Mouse (Mus musculus) liver, embryonic 16.5 days (tissue): ENCODE measurements around the gene Evl. TPM values are rescaled to one million over a fixed set of nuclear protein-coding genes. Genes with fewer than 3 reads are reported as not detected.
"Not testable (repeated sequence)": the region's sequence is repeated elsewhere in the genome, so short reads cannot be mapped to it uniquely, and the experiment has no call there.

ENCODE experiments used
- ATAC-seq: fragments of 200-750 bp; cut with Nextera tagmentation; 2 replicates; pipeline ENCODE4 v1.8.0; 2017; ENCODE audit warnings: low read depth, mild to moderate bottlenecking, moderate number of reproducible peaks, moderate library complexity
- H3K27ac ChIP-seq: fragments of 300-500 bp; sonication (generic); 2 replicates; pipeline ENCODE4 v1.5.1; 2014; ENCODE audit warnings: mild to moderate bottlenecking, low read length
- H3K27me3 ChIP-seq: fragments of 300-500 bp; sonication (generic); 2 replicates; pipeline ENCODE4 v1.6.1; 2014; ENCODE audit warnings: low read depth, low read length, mixed read lengths; ENCODE audit not compliant: control insufficient read depth, insufficient read depth
- H3K36me3 ChIP-seq: fragments of 300-500 bp; sonication (generic); 2 replicates; pipeline ENCODE4 v1.6.1; 2014; ENCODE audit warnings: mild to moderate bottlenecking; ENCODE audit not compliant: control insufficient read depth, insufficient read depth
- H3K4me1 ChIP-seq: fragments of 300-500 bp; sonication (generic); 2 replicates; pipeline ENCODE4 v1.6.1; 2014; ENCODE audit warnings: low read depth, low read length, mixed read lengths; ENCODE audit not compliant: control insufficient read depth
- H3K4me2 ChIP-seq: fragments of 300-500 bp; sonication (generic); 2 replicates; pipeline ENCODE4 v1.6.1; 2014; ENCODE audit warnings: low read depth, low read length, mixed read lengths
- H3K4me3 ChIP-seq: fragments of 300-500 bp; sonication (generic); 2 replicates; pipeline ENCODE4 v1.5.1; 2014; ENCODE audit warnings: low read depth, mild to moderate bottlenecking, low read length
- H3K9ac ChIP-seq: fragments of 300-500 bp; sonication (generic); 2 replicates; pipeline ENCODE4 v1.6.1; 2014; ENCODE audit warnings: low read depth, low read length
- H3K9me3 ChIP-seq: fragments of 300-500 bp; sonication (generic); replicated peaks from 2 replicates; pipeline ENCODE4 v1.6.1; 2016; ENCODE audit warnings: low read length; ENCODE audit not compliant: control insufficient read depth
- WGBS: fragments of 180-500 bp; shearing (Covaris S2); extraction: QIAGEN DNeasy Blood & Tissue Kit; methylation state at CpG from one replicate; pipeline ENCODE4 v1.1.7; 2014; ENCODE audit not compliant: insufficient replicate concordance; 5-methylcytosine and 5-hydroxymethylcytosine counted together
- polyA plus RNA-seq: library from polyadenylated mRNA; unstranded; fragments of >200 nt; fragmentation: Nextera tagmentation; extraction: Ambion mirVana; gene quantifications from 2 replicates; pipeline ENCODE4 v1.2.1, GENCODE M21; 2015

Gene Evl
- polyA plus RNA-seq, 1 experiment from 2014 or later: 8.0 TPM

DNA sequence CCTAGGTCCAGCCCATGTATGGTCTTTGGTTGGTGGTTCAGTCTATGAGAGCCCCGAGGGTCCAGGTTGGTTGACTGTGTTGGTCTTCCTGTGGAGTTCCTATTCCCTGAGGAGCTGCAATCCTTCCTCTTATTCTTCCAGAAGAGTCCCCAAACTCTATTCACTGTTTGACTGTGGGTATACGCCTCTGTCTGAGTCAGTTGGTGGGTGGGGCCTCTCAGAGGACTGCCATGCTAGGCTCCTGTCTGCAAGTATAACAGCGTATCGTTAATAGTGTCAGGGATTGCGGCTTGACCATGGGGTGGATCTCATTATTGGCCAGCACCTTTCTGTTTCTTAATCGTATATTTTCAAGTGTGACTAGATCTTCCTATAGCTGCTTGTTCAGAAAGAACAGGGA lies 154.9 kb downstream of the Evl start:
- Histone ChIP-seq H3K27ac (no peak overlapping the region), H3K9ac (no peak overlapping the region), H3K36me3 (no peaks in the 10 kb centered on the region), H3K4me3 (no peak overlapping the region), H3K27me3 (no peaks in the 10 kb centered on the region; the same call in 1 of the 2 replicates), H3K4me1 (no peaks in the 10 kb centered on the region), H3K9me3 (no peaks in the 10 kb centered on the region), H3K4me2 (no peak overlapping the region)
- no peak for ATAC-seq
- 69% methylated on average over 6 of the region's 6 CpGs for WGBS

DNA sequence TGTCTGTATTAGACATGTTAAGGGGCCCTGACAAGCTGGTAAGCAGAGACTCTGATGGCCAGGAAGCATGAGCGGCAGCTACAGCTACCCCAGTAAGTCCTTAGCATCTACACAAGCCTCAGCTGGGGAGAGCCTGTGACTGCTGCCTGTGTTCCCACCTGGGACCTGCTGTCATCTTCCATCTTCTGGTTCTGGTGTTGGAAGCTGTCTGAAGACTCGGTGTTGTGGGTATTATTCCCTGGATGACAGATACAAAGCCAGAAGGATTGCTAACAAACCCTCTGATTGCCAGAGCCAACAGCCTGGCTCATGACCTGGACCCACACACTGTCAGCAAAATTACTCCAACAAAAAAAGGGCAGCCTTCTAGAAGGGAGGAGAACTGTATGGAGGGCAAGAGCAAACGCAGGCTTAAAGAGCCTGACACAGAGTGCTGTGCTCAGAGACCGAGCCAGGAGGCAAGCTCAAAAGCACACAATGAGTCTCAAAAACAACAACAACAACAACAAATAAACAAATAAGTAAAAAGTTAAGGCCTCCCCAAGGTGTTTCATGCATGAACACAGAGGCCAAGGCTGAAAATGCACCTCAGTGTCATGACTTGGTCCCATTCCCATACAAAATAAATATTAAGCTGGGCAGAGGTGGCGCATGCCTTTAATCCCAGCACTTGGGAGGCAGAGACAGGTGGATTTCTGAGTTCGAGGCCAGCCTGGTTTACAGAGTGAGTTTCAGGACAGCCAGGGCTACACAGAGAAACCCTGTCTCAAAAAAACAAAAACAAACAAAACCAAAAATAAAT lies 155.6 kb downstream of the Evl start:
- ATAC-seq: no peak
- Histone ChIP-seq H3K4me2 (no peak overlapping the region), H3K9ac (no peak overlapping the region), H3K9me3 (no peaks in the 10 kb centered on the region), H3K4me3 (no peak overlapping the region), H3K27me3 (no peaks in the 10 kb centered on the region), H3K4me1 (no peaks in the 10 kb centered on the region), H3K36me3 (no peaks in the 10 kb centered on the region), H3K27ac (no peak overlapping the region)
- 62% methylated on average over 6 of the region's 6 CpGs for WGBS

DNA sequence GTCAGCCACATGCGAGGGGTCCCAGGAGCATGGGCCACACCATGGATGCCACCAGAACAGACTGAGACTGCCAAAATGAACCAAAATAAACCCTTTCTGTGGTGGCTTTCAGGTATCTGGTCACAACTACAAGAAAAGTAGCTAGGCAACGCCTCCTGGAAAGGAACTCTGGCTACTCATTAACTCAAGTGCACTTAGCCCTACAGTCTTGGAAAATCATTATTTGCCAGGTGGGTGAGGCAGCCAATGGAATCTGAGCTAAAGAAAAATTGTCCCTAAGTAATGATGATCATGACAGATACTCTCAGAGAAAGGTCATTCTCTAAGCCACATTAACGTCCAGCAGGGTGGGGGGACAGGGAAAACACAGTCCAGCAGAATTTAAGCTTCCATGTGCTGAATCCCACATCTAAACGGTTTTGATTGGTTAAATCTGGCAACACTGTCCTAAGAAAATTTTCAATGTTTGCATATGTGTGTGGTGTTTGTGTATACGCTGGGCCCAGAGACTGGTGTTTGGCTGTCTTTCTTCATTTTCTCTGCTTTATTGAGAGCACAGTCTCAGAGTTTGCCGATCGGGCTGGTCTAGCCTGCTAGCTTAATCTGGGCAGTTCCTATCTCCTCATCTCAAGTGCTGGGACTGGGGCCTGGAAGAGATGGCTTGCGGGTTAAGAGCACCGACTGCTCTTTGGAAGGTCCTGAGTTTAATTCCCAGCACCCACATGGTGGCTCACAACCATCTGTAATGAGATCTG lies 156.5 kb downstream of the Evl start:
- no peaks in the 10 kb centered on the region for H3K36me3 ChIP-seq
- H3K9ac ChIP-seq: no peak overlapping the region
- H3K27ac ChIP-seq: peak overlapping the region; percentile 21
- no peaks in the 10 kb centered on the region for H3K9me3 ChIP-seq
- H3K27me3 ChIP-seq: no peaks in the 10 kb centered on the region
- no peaks in the 10 kb centered on the region for H3K4me1 ChIP-seq
- H3K4me2 ChIP-seq: no peak overlapping the region
- 54% methylated on average over 9 of the region's 9 CpGs for WGBS
- peak; percentile 65 for ATAC-seq
- no peak overlapping the region for H3K4me3 ChIP-seq

DNA sequence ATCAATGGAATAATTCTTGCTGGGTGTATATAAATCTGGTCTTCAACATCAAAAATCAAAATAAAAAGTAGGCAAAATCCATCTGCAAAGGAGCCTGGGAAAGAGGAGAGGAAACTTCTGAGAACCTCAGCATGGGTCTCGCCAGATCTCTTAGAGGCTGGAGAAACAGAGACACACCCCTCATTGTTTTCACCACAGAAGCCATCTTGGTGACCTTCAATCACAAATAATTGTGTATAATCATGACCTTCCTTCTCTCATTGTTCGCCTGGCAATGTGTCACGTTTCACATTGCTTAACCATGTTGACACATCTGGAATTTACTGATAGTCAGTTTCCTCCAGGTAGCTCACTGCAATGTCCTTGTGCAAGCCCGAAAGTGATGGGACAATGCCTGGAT lies 158.0 kb downstream of the Evl start:
- 41% methylated on average over 4 of the region's 4 CpGs for WGBS
- H3K36me3 ChIP-seq: no peaks in the 10 kb centered on the region
- no peak overlapping the region for H3K4me2 ChIP-seq
- H3K27ac ChIP-seq: no peak overlapping the region
- ATAC-seq: no peak
- H3K27me3 ChIP-seq: no peaks in the 10 kb centered on the region
- H3K4me3 ChIP-seq: no peak overlapping the region
- H3K9ac ChIP-seq: no peak overlapping the region
- H3K9me3 ChIP-seq: no peaks in the 10 kb centered on the region
- no peaks in the 10 kb centered on the region for H3K4me1 ChIP-seq

DNA sequence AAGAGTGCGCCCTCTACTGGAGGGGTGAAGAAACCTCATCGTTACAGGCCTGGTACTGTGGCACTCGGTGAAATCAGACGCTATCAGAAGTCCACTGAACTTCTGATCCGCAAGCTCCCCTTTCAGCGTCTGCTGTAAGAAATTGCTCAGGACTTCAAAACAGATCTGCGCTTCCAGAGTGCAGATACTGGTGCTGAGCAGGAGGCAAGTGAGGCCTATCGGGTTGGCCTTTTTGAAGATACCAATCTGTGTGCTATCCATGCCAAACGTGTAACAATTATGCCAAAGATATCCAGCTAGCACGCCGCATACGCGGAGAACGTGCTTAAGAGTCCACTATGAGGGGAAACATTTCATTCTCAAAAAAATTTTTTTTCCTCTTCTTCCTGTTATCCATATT lies 159.5 kb downstream of the Evl start:
- WGBS: 80% methylated on average over 14 of the region's 14 CpGs
- not testable (repeated sequence) for H3K4me2 ChIP-seq, H3K9me3 ChIP-seq, H3K36me3 ChIP-seq, H3K9ac ChIP-seq, H3K4me3 ChIP-seq, H3K27ac ChIP-seq, ATAC-seq, H3K4me1 ChIP-seq, H3K27me3 ChIP-seq

DNA sequence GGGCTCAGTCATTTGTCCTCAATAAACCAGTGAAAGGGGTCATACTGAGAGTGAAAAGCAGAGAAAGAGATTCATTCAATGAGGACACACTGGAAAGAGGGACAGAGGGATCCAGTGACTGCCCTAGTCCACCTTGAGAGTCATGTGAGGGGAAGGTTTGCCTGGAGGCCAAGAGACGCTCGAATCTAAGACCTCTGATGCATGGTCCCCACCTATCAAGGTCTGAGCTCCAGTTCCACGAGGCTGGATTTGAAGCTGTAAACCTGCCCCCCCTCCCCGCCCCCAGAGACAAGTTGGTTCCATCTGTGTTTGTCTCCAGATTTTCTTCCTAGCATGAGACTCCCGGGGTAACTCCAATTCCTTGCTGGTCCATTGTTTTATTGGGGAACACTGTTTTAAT lies 161.3 kb downstream of the Evl start:
- no peaks in the 10 kb centered on the region for H3K36me3 ChIP-seq
- H3K27me3 ChIP-seq: no peaks in the 10 kb centered on the region
- H3K4me1 ChIP-seq: no peaks in the 10 kb centered on the region
- no peaks in the 10 kb centered on the region for H3K9me3 ChIP-seq
- no peak overlapping the region for H3K9ac ChIP-seq
- H3K4me2 ChIP-seq: no peak overlapping the region
- no peak for ATAC-seq
- no peak overlapping the region for H3K27ac ChIP-seq
- H3K4me3 ChIP-seq: no peak overlapping the region
- WGBS: 54% methylated on average over 5 of the region's 5 CpGs

DNA sequence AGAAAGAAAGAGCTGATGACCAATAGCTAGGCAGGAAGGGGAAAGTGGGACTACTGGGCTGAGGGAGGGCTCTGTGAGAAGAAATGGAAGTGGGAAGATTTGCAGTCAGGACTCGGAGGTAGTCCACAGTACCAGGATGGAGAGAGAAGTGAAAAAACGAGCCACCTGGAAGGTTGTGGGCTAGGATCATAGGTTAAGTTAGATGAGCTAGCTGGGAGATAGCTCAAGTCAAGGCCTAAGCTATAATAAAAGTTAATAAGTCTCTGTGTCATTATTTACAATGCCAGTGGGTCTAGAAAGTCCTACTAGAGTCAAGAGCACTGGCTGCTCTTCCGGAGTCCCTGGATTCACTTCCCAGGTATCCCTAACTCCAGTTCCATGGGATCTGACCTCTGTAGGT lies 164.0 kb downstream of the Evl start:
- H3K27me3 ChIP-seq: no peaks in the 10 kb centered on the region
- 54% methylated on average over 3 of the region's 3 CpGs for whole genome bisulfite sequencing
- no peaks in the 10 kb centered on the region for H3K36me3 ChIP-seq
- no peak overlapping the region for H3K9ac ChIP-seq
- no peak overlapping the region for H3K27ac ChIP-seq
- H3K4me1 ChIP-seq: no peaks in the 10 kb centered on the region
- H3K9me3 ChIP-seq: no peaks in the 10 kb centered on the region
- H3K4me2 ChIP-seq: no peak overlapping the region
- no peak for ATAC-seq
- no peak overlapping the region for H3K4me3 ChIP-seq

DNA sequence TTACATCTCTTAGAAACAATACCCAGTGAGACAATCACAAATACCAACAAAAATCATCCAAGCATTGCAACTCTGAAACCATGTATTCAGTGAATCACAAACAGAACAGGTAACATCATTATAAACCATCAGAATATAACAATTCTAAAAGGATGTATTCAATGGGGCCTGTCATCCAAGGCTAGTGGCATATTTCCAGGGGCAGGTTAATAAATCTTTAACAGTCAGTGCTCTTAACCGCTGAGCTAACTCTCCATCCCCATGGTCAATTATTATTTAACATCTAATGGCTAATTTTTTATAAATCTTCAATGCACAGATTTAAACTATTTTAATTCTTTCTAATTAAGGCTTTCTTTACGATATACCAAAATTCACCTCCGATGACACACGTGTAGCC lies 167.9 kb downstream of the Evl start:
- Histone ChIP-seq H3K4me3 (no peak overlapping the region), H3K4me1 (no peaks in the 10 kb centered on the region), H3K27me3 (no peaks in the 10 kb centered on the region), H3K27ac (no peak overlapping the region), H3K9ac (no peak overlapping the region), H3K4me2 (no peak overlapping the region), H3K9me3 (no peaks in the 10 kb centered on the region), H3K36me3 (no peaks in the 10 kb centered on the region)
- no peak for ATAC-seq
- WGBS: 80% methylated on average over 4 of the region's 4 CpGs

DNA sequence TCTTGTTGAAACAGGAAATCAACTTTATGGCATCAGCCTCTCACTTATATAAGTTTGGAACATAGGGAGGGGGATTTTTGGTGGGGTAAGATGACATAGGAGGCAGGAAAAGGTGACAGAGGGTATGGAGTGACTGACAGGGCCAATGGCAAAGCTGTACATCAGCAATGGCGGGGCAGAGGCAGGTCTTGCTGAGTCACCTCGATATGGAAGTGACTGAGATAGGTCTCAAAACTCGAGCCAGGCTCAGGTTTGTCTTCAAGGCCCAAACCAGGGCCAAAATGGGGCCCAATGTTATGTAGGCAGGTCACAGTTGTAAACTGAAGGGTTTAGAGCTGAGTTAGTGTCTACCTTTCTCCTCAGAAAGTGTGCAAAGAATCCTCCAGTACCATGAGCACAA lies 169.3 kb downstream of the Evl start:
- Histone ChIP-seq H3K27ac (no peak overlapping the region), H3K4me1 (no peaks in the 10 kb centered on the region), H3K4me3 (no peak overlapping the region), H3K4me2 (no peak overlapping the region), H3K9ac (no peak overlapping the region), H3K36me3 (no peaks in the 10 kb centered on the region), H3K9me3 (no peaks in the 10 kb centered on the region), H3K27me3 (no peaks in the 10 kb centered on the region)
- ATAC-seq: no peak
- whole genome bisulfite sequencing: 47% methylated on average over 3 of the region's 3 CpGs
